Mouse (Mus musculus): ENCODE data around the gene Sh3bgrl3.

GRCm38 (mm10) chr4:134123147-134123546, 5.4 kb downstream of the Sh3bgrl3 start:
- TF ChIP-seq CTCF (IDR thresholded peaks at IDR 0.05; ENCODE audit: borderline replicate concordance, insufficient read depth, low read depth, low read length) (no peak), POLR2A (IDR thresholded peaks at IDR 0.05; ENCODE audit: borderline replicate concordance, insufficient read depth, low read length) (no peak)

All from cerebellum, adult 2 months (tissue).